25 mouse cellular contexts compared by ENCODE assay signal in the genomic region with DNA sequence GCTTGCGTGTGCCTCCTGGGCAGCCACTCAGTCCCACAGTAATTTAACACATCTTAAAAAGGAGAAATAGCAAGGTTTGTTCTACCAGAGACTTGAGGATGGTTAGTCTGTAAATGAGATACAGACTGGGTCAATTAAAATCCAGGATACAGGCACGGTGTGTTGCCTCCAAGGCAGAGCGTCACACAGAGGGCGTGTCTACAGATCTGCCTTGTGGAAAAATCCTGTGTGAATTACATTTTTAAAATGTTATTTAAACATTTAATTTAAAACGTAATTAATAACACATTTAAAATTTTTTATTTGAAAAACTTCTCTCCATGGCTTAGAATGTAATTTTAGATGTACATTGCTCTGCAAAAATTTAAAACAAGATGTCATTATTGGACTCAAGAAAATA.
"Had no signal": no experiment of that assay in that cellular context is flagged by ENCODE, and none has a peak within 500 bp of the region (broad histone marks: within the 10 kb centered on the region; RNA-seq: fewer than 3 reads in every experiment).

No protein-coding gene starts in this region.

- DNase-seq: gastrocnemius, adult 2 months; gastrocnemius, postnatal 10 days; gastrocnemius, postnatal 25 days; heart, adult 18-20 months; heart, postnatal 10 days; heart, postnatal 4 days; kidney, adult 18-20 months; kidney, adult 8-10 months; kidney, postnatal 10 days; kidney, postnatal 25 days; kidney, postnatal 4 days; liver; liver, embryonic 13.5 days had no signal

- H3K27ac ChIP-seq: gastrocnemius, adult 2 months; heart, embryonic 10.5 days; hindbrain, embryonic 10.5 days; hindbrain, embryonic 12.5 days; hindbrain, embryonic 14.5 days; intestine, embryonic 15.5 days; layer of hippocampus, adult 2 months; left cerebral cortex, adult 2 months; liver, embryonic 13.5 days had no signal

- H3K9me3 ChIP-seq: heart, embryonic 10.5 days; heart, embryonic 12.5 days; hindbrain, embryonic 10.5 days; hindbrain, embryonic 12.5 days; intestine, embryonic 15.5 days; liver, embryonic 13.5 days had no signal

- ATAC-seq: hindbrain, embryonic 16.5 days; inflammation-experienced regulatory T-cells, adult 6 months; intestine, embryonic 15.5 days; intestine, postnatal 0 days had no signal

- H3K4me2 ChIP-seq: heart, embryonic 12.5 days; hindbrain, embryonic 12.5 days; hindbrain, embryonic 14.5 days; intestine, embryonic 15.5 days; liver, embryonic 11.5 days; liver, embryonic 13.5 days had no signal

- H3K9ac ChIP-seq: heart, embryonic 12.5 days; hindbrain, embryonic 12.5 days; hindbrain, embryonic 14.5 days; intestine, embryonic 15.5 days; liver, embryonic 13.5 days had no signal

- H3K27me3 ChIP-seq: heart, embryonic 12.5 days; hindbrain, embryonic 12.5 days; intestine, embryonic 15.5 days; liver, embryonic 13.5 days had no signal

- H3K4me3 ChIP-seq: gastrocnemius, adult 2 months; heart, embryonic 10.5 days; heart, embryonic 12.5 days; hindbrain, embryonic 10.5 days; hindbrain, embryonic 12.5 days; intestine, embryonic 15.5 days; layer of hippocampus, adult 2 months; left cerebral cortex, adult 2 months; liver, embryonic 13.5 days had no signal

- H3K4me1 ChIP-seq: liver, embryonic 13.5 days had no signal
